Mouse (Mus musculus) neural tube, embryonic 14.5 days (tissue): ENCODE measurements at regions not wholly inside any gene's neighbourhood (a gene's known extent, or its start where the extent isn't known, plus 50 kb on each side); places are given as distances from the start of the nearest gene placed in this dataset.

Experiments used
- ATAC-seq: fragments of 200-750 bp; cut with Nextera tagmentation; 2 replicates; pipeline ENCODE4 v1.8.0; 2017; ENCODE audit warnings: low read depth, mild to moderate bottlenecking, moderate TSS enrichment, moderate library complexity
- H3K27ac ChIP-seq: fragments of 300-500 bp; sonication (generic); 2 replicates; pipeline ENCODE4 v1.5.1; 2014; ENCODE audit warnings: low read depth, mild to moderate bottlenecking, control low read depth, low read length, moderate library complexity, mixed read lengths
- H3K27me3 ChIP-seq: fragments of 300-500 bp; sonication (generic); 2 replicates; pipeline ENCODE4 v1.6.1; 2014; ENCODE audit warnings: low read length; ENCODE audit not compliant: control insufficient read depth, insufficient read depth
- H3K36me3 ChIP-seq: fragments of 300-500 bp; sonication (generic); 2 replicates; pipeline ENCODE4 v1.6.1; 2014; ENCODE audit warnings: low read length, mixed read lengths; ENCODE audit not compliant: control insufficient read depth, insufficient read depth
- H3K4me1 ChIP-seq: fragments of 300-500 bp; sonication (generic); 2 replicates; pipeline ENCODE4 v1.6.1; 2014; ENCODE audit warnings: low read length; ENCODE audit not compliant: control insufficient read depth, insufficient read depth
- H3K4me2 ChIP-seq: fragments of 300-500 bp; sonication (generic); 2 replicates; pipeline ENCODE4 v1.6.1; 2014; ENCODE audit warnings: mild to moderate bottlenecking, low read depth, low read length, control low read depth
- H3K4me3 ChIP-seq: fragments of 300-500 bp; sonication (generic); 2 replicates; pipeline ENCODE4 v1.5.1; 2014; ENCODE audit warnings: low read depth, low read length, control low read depth, mixed read lengths
- H3K9ac ChIP-seq: fragments of 300-500 bp; sonication (generic); replicated peaks from 2 replicates; pipeline ENCODE4 v1.6.1; 2014; ENCODE audit warnings: low read depth, mild to moderate bottlenecking, control low read depth, low read length, mixed read lengths
- H3K9me3 ChIP-seq: fragments of 300-500 bp; sonication (generic); 2 replicates; pipeline ENCODE4 v1.6.1; 2016; ENCODE audit warnings: low read length; ENCODE audit not compliant: control insufficient read depth
- WGBS: fragments of 180-500 bp; shearing (Covaris S2); extraction: QIAGEN DNeasy Blood & Tissue Kit; methylation state at CpG from one replicate; pipeline ENCODE4 v1.1.7; 2014; 5-methylcytosine and 5-hydroxymethylcytosine counted together

- no peaks in the 10 kb centered on the region for H3K27me3 ChIP-seq
- no peak overlapping the region for H3K4me2 ChIP-seq
- no peaks in the 10 kb centered on the region for H3K36me3 ChIP-seq
- no peak overlapping the region for H3K27ac ChIP-seq
- H3K9ac ChIP-seq: no peak overlapping the region
- ATAC-seq: no peak
- H3K4me1 ChIP-seq: no peaks in the 10 kb centered on the region
- no peaks in the 10 kb centered on the region for H3K9me3 ChIP-seq
- WGBS: 86% methylated on average over 1 of the region's 1 CpGs
- no peak overlapping the region for H3K4me3 ChIP-seq
Measured at GRCm38 (mm10) chr6:93537971-93538370, 594.7 kb upstream of the Adamts9 start.

- no peak overlapping the region for H3K9ac ChIP-seq
- no peak overlapping the region for H3K4me2 ChIP-seq
- 98% methylated on average over 1 of the region's 1 CpGs for WGBS
Measured at GRCm38 (mm10) chr6:93537126-93537525, 593.8 kb upstream of the Adamts9 start.

GRCm38 (mm10) chr6:93513818-93514217, 570.5 kb upstream of the Adamts9 start:
- WGBS: 95% methylated on average over 2 of the region's 2 CpGs

More at GRCm38 (mm10) chr6:93537126-93537525, 593.8 kb upstream of the Adamts9 start:
- Histone ChIP-seq H3K27me3 (no peaks in the 10 kb centered on the region), H3K9me3 (no peaks in the 10 kb centered on the region), H3K27ac (no peak overlapping the region), H3K36me3 (no peaks in the 10 kb centered on the region), H3K4me3 (no peak overlapping the region), H3K4me1 (no peaks in the 10 kb centered on the region)
- no peak for ATAC-seq

GRCm38 (mm10) chr6:93509857-93510256, 566.6 kb upstream of the Adamts9 start:
- ATAC-seq: no peak
- WGBS: 37% methylated on average over 1 of the region's 1 CpGs
- no peaks in the 10 kb centered on the region for H3K4me1 ChIP-seq

More at GRCm38 (mm10) chr6:93513818-93514217, 570.5 kb upstream of the Adamts9 start:
- ATAC-seq: no peak
- Histone ChIP-seq H3K27me3 (no peaks in the 10 kb centered on the region), H3K4me2 (no peak overlapping the region), H3K9ac (no peak overlapping the region), H3K36me3 (no peaks in the 10 kb centered on the region), H3K9me3 (no peaks in the 10 kb centered on the region), H3K27ac (no peak overlapping the region), H3K4me3 (no peak overlapping the region), H3K4me1 (no peaks in the 10 kb centered on the region)

GRCm38 (mm10) chr6:93497824-93498223, 554.5 kb upstream of the Adamts9 start:
- Histone ChIP-seq H3K9ac (no peak overlapping the region), H3K27me3 (no peaks in the 10 kb centered on the region), H3K36me3 (no peaks in the 10 kb centered on the region), H3K27ac (no peak overlapping the region), H3K4me2 (no peak overlapping the region), H3K4me1 (no peaks in the 10 kb centered on the region), H3K9me3 (no peaks in the 10 kb centered on the region), H3K4me3 (no peak overlapping the region)
- ATAC-seq: no peak
- 63% methylated on average over 4 of the region's 4 CpGs for WGBS

More at GRCm38 (mm10) chr6:93509857-93510256, 566.6 kb upstream of the Adamts9 start:
- no peaks in the 10 kb centered on the region for H3K36me3 ChIP-seq
- no peak overlapping the region for H3K4me3 ChIP-seq
- H3K4me2 ChIP-seq: no peak overlapping the region
- H3K9me3 ChIP-seq: no peaks in the 10 kb centered on the region
- no peaks in the 10 kb centered on the region for H3K27me3 ChIP-seq
- no peak overlapping the region for H3K9ac ChIP-seq
- H3K27ac ChIP-seq: no peak overlapping the region

GRCm38 (mm10) chr6:93488441-93488955, 545.2 kb upstream of the Adamts9 start:
- no peak overlapping the region for H3K4me2 ChIP-seq
- H3K4me3 ChIP-seq: no peak overlapping the region
- H3K9ac ChIP-seq: no peak overlapping the region
- no peaks in the 10 kb centered on the region for H3K4me1 ChIP-seq
- no peak for ATAC-seq
- 61% methylated on average over 2 of the region's 2 CpGs for WGBS
- H3K27me3 ChIP-seq: no peaks in the 10 kb centered on the region
- H3K9me3 ChIP-seq: no peaks in the 10 kb centered on the region
- no peak overlapping the region for H3K27ac ChIP-seq
- H3K36me3 ChIP-seq: no peaks in the 10 kb centered on the region

GRCm38 (mm10) chr6:93478521-93478920, 535.2 kb upstream of the Adamts9 start:
- H3K27me3 ChIP-seq: no peaks in the 10 kb centered on the region
- WGBS: 76% methylated on average over 2 of the region's 2 CpGs
- no peak overlapping the region for H3K4me3 ChIP-seq
- no peaks in the 10 kb centered on the region for H3K36me3 ChIP-seq
- H3K27ac ChIP-seq: no peak overlapping the region
- no peak overlapping the region for H3K9ac ChIP-seq
- H3K4me2 ChIP-seq: no peak overlapping the region
- no peaks in the 10 kb centered on the region for H3K4me1 ChIP-seq
- H3K9me3 ChIP-seq: no peaks in the 10 kb centered on the region
- ATAC-seq: no peak

GRCm38 (mm10) chr6:93474981-93475380, 531.7 kb upstream of the Adamts9 start:
- Histone ChIP-seq H3K9ac (no peak overlapping the region), H3K4me1 (no peaks in the 10 kb centered on the region), H3K36me3 (no peaks in the 10 kb centered on the region), H3K27ac (no peak overlapping the region), H3K4me3 (no peak overlapping the region), H3K9me3 (no peaks in the 10 kb centered on the region), H3K4me2 (no peak overlapping the region), H3K27me3 (no peaks in the 10 kb centered on the region)
- no peak for ATAC-seq
- whole genome bisulfite sequencing: 52% methylated on average over 1 of the region's 1 CpGs

GRCm38 (mm10) chr6:93467867-93468266, 524.6 kb upstream of the Adamts9 start:
- Histone ChIP-seq H3K4me3 (no peak overlapping the region), H3K27me3 (no peaks in the 10 kb centered on the region), H3K4me1 (0 out of 2 replicates have a peak, but pooled peaks cover under 1% of the 10 kb centered on the region), H3K9me3 (no peaks in the 10 kb centered on the region), H3K27ac (no peak overlapping the region), H3K4me2 (no peak overlapping the region), H3K9ac (no peak overlapping the region), H3K36me3 (no peaks in the 10 kb centered on the region)
- ATAC-seq: no peak
- 91% methylated on average over 5 of the region's 5 CpGs for WGBS
